Mouse (Mus musculus) stomach, postnatal 0 days (tissue): ENCODE data around the gene Aldh16a1.

ENCODE experiments used
- CTCF ChIP-seq: IDR thresholded peaks from 2 replicates; pipeline ENCODE4 v1.5.1; 2016; ENCODE audit warnings: antibody characterized with exemption, low read depth, mild to moderate bottlenecking, moderate library complexity
- EP300 ChIP-seq: optimal IDR thresholded peaks from 2 replicates; pipeline ENCODE3; 2016; ENCODE audit warnings: antibody characterized with exemption

GRCm38 (mm10) chr7:45149545-45149944 lies 4.8 kb downstream of the Aldh16a1 start:
- TF ChIP-seq CTCF: no peak
- TF ChIP-seq EP300: no peak
